Mouse (Mus musculus): ENCODE data around the gene Cacnb3. TPM values are rescaled to one million over a fixed set of nuclear protein-coding genes. Genes with fewer than 3 reads are reported as not detected.

Gene Cacnb3
- total RNA-seq, 2 experiments from 2014 or later, result 15.5 to 15.8 TPM

DNA sequence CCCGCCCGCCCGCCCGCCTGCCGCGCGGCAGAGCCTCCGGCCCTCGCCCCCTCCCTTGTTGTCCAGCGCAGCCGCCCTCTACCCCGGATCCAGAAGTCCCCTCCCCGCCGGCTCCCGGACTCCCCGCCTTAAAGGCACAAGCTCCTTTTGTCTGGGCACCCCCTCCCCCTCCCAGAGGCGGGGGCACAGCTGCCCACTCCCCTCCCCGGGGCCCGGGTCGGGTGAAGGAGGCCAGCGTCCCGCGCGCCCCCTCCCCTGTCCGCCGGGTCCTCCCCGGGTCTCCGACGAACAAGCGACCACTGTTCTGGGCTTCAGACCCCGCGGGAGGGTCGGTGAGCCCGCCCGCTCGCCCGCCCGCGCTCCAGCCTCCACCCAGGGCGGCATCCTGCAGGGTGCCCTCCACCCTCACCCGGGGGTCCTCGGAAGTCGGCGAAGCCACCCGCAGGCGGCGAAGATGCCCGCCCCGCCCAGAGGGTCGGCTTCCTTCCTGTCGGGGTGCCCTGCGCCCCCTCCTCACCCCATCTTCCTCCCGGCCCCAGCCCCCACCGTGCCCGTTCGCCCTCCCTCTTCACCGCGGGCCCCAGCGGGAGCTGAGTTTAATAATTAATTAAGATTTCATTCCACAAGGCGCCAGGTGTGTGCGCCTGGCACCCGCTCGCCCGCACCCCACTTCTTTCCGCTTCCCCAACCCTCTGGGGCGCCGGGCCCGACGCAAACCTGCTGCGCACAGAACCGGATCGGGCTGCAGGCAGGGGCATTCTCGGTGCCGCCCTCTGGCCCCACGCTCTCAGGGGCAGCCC, 21.1 kb upstream of the Cacnb3 start, which contains the start of gene Adcy6:
TSS of gene Adcy6 (minus strand) at position 746 of the 800 bp plus-strand sequence.
- peak; percentile 89 for DNase-seq

DNA sequence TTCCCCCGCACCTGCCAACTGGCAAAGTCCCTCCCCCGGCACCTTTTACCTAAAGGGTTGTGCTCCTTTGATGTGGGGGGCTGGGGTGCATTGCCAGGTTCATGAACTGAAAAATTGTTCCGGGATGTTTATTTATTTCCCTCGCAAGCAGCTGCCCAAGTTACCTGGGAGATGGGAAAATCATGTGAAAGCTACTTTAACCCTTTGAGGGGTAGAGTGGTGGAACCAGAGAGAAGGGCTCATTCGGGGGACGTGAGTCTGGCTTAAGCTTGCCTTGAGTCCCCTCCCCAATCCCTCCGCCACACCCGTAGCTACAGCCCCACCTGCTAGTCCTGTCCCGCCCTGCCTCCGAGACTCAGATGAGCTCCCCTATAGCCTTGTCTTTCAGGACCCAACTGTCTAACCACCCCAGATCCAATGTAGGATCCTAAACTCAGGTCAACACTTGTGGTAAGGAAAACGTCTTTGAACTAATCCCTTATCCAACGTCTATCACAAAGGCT, 20.5 kb upstream of the Cacnb3 start:
- no peak for DNase-seq

DNA sequence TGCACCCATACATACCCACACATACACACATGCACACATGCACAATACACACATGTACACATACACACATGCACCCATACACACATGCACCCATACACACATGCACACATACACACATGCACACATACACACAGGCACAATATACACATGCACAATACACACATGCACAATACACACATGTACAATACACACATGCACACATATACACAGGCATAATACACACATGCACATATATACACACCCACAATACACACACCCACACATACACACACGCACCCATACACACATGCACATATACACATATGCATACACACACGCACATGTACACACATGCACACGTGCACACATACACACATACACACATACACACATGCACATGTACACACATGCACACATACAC, 18.4 kb upstream of the Cacnb3 start:
- no peak for DNase-seq

DNA sequence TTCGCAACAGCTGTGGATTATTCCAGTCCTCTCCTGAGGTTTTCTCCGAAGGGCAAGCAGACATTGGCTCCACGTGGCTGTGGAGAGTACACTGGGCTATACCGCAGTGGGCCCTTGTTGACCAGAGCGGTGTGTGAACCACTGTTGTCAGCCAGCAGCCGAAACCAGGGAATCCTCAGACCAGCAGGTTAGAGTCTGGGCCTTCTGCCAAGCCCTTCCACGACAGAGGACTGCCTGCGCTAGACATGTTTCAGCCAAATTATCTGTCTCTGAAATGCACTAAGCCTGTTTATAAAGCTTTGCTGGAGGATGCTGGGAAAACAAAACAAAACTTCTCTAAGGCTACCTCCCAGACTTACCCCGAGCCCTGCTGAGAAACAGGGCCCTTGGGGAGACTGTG, 16.1 kb upstream of the Cacnb3 start:
- DNase-seq, result peak; percentile 76

DNA sequence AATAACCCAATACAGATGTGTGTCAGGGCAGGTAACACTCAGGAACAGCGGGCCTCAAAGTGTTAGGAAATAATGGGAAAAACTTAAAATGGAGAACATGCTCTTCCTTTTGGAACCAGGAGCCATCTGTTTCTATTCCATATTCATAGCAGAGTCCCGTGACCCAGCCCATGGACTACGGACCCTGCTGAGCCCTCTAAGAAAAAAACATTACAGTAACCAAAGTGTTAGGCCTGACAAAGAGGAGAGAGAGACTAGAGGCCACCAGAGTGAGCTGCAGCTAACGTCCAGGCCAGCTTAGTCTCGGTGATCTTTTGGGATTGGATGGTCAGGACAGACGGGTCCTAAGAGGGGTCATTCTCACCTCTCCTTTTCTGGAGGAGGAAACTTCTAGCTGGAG, 15.7 kb upstream of the Cacnb3 start:
- DNase-seq, result no peak

DNA sequence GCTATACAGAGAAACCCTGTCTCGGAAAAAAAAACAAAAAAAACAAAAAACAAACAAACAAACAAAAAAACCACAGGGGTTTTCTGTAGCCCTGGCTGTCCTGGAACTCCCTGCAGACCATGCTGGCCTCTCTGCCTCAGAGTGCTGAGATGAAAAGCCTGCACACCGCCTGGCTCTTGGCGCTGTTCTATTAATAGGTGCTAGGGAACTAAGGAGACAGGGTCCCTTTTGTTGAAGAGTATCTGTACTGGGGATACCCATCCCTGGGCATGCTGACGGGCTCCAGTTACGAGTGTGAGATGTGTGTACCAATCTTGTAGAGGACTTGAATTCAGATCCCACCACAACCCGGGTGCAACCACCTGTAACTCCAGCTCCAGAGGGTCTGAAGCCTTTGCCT, 14.9 kb upstream of the Cacnb3 start:
- no peak for DNase-seq

DNA sequence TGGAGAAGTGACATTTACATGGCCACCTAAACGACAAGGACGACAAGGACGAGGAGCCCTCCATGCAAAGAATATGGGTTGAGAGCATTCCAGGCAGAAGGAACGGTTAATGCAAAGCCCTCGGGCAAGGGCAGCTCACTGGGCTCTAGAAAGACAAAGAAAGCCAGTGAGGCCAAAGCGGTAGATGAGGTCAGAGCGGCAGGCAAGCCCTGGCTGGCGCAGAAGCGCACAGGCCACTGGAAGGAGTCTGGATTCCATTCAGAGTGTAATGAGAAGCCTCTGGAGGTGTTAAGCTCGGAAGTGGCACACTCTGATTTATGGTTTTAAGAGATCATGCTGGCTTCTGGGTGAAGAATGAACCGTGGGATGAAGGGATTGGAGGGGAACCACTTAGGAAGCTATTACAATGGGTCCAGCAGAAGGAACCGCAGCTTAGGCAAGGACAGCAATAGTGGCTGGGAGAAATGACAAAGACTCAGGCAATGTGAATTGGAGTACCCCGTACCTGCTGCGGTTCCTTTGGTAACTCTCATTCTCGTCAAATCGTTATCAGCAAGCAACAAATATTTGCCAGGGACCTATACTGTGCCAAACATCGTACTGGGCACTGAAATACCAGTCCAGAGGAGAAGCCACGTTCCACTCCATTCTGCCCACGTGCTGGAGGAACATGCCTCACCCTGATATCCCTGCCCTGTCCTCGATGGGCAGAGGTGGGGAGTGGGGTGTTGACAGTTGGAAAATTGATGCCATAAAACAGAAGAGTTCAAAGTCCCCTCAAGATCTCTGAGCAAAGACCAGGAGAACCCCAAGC, 14.1 kb upstream of the Cacnb3 start:
- no peak for DNase-seq

DNA sequence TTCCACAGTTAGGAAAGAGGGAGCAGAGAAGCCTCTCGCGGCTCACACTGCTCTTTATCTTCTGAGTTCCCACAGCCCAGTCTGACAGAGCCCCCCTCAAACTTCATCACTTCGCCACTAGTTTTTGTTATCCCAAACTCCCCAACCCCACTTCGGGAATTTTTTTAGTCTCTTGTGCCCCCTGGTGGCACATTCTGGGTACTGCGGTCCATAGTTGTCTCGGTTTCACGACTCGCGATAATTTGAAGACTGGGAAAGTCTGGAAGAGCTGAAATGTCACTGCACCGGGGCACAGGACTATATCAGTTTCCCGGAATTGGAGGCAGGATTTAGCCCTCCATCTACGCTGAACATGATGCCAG, 13.5 kb upstream of the Cacnb3 start:
- peak; percentile 91 for DNase-seq

DNA sequence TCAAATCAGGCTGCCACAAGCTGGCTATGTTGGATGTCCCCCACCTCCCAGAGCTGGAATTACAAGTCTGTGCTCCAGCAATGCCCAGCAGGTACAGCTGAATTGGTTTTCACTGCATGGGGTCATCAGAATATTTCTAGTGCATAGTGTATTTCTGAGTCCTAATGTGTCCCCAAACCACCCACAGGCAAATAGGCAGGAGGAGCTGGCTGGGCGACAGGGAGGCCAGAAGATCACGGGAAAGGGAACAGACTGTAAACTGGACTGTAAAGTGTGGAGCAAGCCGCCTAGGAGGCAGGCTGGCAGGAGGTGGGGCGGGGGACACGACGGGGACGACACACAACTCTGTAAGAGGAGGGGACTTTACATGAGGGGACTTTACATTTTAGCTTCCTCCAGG, 8.4 kb upstream of the Cacnb3 start:
- DNase-seq, result no peak

DNA sequence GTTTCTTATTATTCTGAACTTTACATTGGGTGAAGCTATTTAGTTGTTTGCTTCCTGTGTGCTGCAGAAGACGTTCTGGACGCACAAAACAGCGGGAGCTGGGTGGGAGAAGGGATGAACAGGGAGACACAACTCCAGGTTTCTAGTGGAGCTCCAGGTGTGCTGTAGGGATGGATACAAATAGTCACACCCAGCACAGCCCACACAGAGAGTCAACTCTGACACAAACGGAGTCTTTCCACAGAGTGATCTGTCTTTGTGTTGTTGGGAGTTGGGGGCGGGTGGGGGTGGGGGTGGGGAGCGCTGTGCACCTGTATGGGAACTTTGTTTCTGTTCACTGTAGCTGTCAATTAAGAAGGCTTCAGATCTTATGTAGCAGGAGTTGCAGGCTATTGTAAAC, 7.9 kb upstream of the Cacnb3 start:
- no peak for DNase-seq

DNA sequence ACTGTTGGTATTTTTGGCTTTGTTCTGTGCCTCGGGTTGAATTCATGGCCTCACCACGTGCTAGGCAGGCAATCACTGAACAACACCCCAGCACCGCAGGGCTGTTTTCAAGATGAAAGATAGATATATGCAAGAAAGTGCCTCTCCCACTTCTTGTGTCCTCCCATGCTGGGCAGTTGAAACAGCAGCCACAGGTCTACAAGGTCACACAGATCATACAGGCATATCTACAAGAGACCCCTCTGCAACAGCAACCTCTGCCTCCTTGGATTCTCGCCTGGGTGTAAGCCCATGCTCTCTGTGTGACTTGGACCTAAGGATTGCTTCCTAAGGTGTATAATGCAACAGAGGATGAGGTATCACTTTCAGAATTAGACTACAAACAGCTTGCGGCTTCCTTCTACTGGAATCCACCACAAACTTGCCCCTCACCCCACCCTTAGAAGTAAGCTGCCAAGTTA, 7.2 kb upstream of the Cacnb3 start:
- DNase-seq, result no peak

DNA sequence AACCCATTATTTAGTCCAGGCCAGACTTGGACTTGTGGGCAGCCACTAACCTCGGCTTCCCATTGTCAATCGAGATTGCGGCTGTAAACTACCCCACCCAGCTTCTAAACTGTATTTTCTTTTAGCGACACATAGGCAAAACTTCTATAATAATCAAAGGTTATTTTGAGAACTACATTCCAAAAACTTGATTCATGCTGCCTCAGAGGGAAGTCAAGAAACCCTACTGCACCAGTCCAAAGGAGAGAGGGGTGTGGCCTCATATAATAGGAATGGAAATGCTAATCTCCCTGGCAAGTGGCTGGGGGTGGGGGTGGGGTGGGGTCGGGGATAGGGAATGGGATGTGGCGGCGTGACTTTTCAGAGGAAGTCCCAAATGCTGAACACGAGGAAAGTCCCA, 4.6 kb upstream of the Cacnb3 start:
- DNase-seq, result no peak

DNA sequence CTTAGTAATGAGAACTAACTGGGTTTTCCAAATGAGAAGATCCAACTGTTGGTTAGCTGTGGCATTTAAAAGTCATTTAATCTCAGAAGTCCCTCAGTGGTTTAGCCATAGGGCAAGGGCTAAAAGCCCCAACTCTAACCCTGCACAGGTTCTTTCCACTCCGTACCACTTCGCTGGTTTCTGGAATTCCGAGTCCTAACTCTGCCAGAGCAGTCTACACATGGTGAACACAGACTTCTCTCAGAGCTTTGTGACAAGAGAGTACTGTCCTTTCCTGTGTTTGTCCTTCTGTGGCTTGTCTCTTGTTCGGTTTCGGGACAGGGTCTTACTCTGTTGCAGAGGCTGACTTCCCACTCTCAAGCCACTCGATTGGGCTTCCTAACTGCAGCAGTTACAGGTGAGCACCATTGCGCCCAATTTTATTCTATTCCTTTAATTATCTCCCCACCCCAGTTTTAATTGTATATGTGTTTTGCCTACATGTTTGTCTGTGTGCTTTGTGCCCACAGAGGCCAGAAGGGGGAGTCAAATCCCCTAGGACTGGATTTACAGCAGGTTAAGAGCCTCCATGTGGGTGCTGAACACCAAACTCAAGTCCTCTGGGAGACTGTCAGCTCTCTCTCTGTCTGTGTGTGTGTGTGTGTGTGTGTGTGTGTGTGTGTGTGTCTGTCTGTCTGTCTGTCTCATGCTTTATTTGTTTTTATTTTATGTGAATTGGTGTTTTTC, 4.0 kb upstream of the Cacnb3 start:
- no peak for DNase-seq

DNA sequence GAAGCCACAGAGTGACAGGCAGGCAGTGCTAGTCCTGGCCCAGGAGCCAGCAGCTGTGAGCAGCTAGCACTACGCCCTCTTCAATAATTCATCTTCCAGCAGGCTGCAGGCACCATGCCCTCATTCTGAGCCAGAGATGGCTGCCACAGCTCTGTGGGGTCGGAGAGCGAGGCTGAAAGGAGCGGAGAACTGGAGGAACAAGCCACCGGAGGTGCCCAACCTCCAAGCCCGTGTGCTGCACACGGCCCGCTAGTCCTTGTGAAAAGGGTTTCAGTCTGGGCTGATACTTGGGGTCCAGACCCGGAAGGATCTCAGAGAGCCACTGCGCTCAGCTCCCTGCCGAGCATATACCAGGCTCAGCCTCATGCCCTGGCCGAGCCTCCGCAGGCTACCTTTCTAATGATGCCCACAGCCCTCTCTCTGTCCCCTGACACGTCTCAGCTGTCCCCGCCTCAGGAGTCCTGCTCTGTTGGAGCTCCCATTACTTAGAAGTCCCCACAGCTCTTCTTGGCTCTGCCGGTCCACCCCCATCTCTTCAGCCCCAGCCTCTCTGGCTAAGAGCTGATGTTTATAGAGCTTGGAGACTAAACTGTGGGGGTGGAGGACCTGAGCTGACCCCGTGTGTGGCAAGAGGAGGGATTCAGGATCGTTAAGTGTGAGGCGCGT, 1.9 kb upstream of the Cacnb3 start:
- no peak for DNase-seq

DNA sequence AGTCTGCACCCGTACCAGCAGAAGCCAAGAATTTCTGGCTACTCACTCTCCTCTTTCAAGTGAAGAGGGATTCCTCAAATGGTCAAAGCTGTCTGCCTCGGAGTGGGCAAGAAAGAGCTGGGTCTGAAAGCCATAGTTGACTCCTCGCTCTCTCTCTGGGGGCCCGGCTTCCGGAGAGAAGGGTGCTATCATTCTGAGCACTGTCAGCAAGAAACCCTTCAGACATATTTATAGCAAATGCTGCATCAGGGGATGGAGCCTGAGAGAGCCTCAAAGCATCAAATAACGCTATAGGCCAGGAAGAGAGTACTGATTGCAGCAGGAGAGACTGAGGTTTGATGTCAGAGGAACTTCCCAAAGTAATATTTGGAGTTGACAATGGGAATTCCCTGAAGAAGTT, 1.2 kb upstream of the Cacnb3 start:
- DNase-seq, result no peak

DNA sequence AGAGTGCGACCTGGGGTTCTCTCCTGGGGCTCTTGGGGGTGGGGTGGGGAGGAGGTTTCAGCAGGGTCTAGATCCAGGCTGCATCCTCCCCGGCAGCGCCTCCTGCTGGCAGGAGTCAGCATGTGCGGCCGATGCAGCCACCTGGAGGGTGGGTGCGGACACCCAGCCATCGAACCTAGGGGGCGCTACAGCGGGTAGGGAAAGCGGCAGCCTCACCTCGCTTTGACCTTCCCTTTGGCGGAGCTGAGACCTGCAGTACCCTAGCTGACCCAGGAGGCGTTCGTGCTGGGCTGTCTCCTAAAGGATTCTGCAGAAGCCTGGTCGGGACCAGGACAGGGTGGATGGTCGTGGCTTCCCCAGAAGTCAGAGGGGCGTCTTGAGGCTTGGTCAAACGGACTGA, 853 bp downstream of the Cacnb3 start:
- DNase-seq, result peak; percentile 93

DNA sequence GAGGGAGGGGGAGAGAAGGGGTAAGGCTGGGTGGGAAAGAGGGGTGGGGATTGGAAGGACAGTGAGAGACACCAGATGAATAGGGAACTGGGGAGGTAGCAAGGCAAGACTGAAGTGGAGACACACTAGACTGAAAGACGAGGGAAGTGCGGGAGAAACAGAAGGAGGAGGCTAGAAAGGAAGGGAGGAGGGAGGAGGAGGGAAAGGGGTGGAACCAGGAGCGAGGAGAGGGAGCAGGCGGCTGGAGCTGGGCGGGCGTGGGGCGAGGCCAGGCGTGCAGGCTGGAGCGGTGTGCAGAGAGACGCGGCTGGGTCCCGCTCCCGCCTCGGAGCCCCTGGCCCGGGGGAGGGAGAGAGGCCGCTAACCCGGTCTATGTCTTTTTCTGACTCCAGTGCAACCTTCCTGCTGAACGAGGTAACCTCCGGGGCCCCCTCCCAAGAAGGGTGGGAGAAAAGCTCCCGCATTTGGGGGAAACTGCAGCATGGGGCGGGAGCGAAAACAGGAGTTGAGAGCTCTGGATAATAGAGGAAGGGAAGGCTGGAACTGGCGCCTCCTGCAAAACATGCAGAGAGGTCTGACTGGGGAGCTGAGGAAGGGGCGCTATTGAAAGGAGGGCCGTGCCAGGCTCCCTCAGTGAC, 1.6 kb downstream of the Cacnb3 start:
- peak; percentile 73 for DNase-seq

DNA sequence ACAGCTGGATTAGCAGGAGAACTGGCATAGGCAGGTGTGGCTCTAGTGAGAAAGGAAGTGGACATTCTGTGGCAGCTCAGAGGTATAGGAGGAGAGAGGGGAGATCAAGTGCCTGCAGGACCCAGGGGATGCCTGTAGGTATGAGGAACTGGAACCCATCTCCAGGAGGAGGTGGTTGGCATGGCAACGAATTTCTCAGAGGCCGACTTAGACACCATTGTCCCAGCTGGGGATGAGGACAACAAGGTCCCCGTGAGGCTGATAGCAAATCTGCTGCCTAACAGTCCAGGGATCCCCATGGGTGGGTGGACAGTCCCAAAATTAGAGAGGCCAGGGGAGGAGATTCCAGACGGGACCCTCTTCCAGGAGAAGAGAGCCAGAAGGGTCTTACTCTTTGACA, 2.3 kb downstream of the Cacnb3 start:
- no peak for DNase-seq

DNA sequence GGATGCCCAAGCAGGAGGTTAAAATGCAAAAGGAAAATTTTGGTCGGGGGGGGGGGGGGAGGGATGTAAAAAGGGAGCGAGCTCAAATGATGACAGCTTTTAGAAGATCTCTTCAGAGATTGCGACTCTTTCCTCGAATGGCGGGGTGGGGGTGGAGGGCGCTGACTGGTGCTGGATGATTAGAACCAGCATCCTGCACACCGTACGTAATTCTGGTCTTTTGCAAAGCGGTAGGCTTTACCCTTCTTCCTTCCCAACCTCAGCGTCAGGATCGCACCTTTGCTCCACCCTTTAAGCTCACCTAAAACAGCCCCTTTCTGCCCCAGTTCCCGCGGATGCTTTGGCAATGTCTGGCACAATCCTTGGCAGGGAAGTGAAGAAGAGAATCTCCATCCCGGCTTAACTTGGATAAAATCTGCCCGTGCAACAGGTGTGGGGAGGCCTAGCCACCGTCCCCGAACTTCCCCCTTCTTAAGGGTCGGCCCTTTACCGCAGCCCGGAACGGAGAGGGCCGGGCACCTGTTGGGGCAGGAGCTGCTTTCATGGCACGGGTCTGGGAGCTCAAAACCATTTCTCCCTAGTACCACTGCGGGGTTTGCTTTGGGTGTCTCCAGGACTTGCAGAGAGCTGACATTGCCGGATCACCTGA, 3.3 kb downstream of the Cacnb3 start:
- DNase-seq, result no peak

DNA sequence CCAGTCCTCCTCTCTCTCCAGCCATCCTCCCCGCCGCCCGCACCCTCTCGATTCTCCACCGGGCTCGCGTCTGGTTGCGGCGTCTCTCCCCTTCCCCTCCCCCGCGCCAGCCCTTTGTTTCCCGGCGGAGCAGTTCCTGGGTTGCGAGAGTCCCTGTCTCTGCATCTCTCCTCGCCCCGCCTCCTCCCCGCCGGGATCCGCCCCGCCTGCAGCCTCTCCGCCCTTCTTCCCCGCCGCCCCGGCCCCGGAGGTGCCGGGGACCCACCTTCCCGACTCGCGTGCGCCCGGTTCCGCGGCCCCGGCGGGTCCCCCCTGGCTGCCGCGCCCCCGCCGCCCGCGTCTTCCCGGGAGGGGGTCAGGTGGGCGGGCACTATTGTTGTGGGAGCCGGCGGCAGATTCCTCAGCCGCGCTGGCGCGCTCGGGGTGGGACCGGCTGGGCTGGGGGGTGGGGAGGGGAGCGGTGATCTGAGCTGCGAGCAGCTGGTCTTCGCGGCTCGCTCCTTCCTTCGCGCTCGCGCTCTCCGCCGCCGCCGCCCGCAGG, 4.0 kb downstream of the Cacnb3 start:
- DNase-seq, result peak; percentile 83

DNA sequence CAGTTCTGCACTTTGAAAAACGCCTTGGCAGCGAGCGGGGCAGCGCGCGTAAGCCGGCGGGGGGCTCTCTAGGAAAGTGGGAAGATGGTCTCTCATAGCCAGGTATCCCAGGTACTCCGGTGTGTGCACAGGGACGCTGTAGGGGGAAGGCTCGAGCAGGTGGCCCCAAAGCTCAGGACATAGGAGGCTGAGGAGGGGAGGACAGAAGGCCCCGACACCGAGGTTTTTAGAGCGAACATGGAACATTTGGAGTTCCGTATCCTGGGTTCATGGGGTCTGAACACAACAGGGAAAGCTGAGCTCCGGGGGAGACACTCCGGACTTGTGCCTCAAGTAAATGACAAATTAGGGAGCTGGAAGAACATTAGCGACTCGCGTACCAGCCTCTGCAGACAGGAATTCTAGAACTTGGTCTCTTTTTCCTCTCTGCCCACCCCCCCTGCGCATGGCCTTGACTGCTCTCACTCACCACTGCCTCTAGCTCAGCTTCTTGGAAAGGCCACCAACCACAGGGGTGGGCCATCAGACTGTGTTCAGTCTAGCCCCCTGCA, 4.7 kb downstream of the Cacnb3 start:
- DNase-seq, result no peak
